In genomic region chr4:149711485-149711884, GRCm38 (mm10) we compare ENCODE assay signal across 16 mouse cellular contexts. TPM values are rescaled to one million over a fixed set of nuclear protein-coding genes. Genes with fewer than 3 reads are reported as not detected.
DNase-seq lines count a peak whose midpoint lies in the region; ATAC-seq lines count a peak whose summit lies in the region.
"Had no signal": no experiment of that assay in that cellular context is flagged by ENCODE, and none has a peak within 500 bp of the region (broad histone marks: within the 10 kb centered on the region; RNA-seq: fewer than 3 reads in every experiment).

No protein-coding gene starts in this region.

- no peak for DNase-seq in hindbrain, embryonic 10.5 days (ENCODE audit: low spot score)
- no peak for DNase-seq in hindbrain, embryonic 14.5 days (ENCODE audit: low spot score)
- no peak for DNase-seq in liver, embryonic 11.5 days (ENCODE audit: low spot score)
- DNase-seq in neural tube, embryonic 10.5 days (ENCODE audit: extremely low spot score, low spot score), result no peak
- DNase-seq: cerebellum, adult 11 months; kidney, adult 11 months had no signal

- H3K36me3 ChIP-seq in hindbrain, embryonic 10.5 days, result peaks cover 22% of the 10 kb centered on the region
- peaks cover 21% of the 10 kb centered on the region for H3K36me3 ChIP-seq in hindbrain, embryonic 14.5 days (replicated peaks; ENCODE audit: control insufficient read depth, insufficient read depth)
- H3K36me3 ChIP-seq in liver, embryonic 12.5 days, result peaks cover 20% of the 10 kb centered on the region
- peaks cover 13% of the 10 kb centered on the region; the same call in 1 of the 2 replicates for H3K36me3 ChIP-seq in liver, embryonic 11.5 days (ENCODE audit: control insufficient read depth, insufficient read depth, low read length)
- peaks cover 10% of the 10 kb centered on the region for H3K36me3 ChIP-seq in intestine, embryonic 15.5 days
- peaks cover 3% of the 10 kb centered on the region; the same call in 1 of the 2 replicates for H3K36me3 ChIP-seq in liver, embryonic 16.5 days (ENCODE audit: control insufficient read depth, insufficient read depth)

- H3K4me1 ChIP-seq in hindbrain, embryonic 10.5 days (replicated peaks), result peaks cover 21% of the 10 kb centered on the region
- H3K4me1 ChIP-seq in hindbrain, embryonic 14.5 days (replicated peaks; ENCODE audit: control insufficient read depth, insufficient read depth, low read length), result no peaks in the 10 kb centered on the region
- 0 out of 2 replicates have a peak, but pooled peaks cover 3% of the 10 kb centered on the region for H3K4me1 ChIP-seq in liver, embryonic 12.5 days
- H3K4me1 ChIP-seq in liver, embryonic 11.5 days (replicated peaks; ENCODE audit: control insufficient read depth, insufficient read depth, low read length), result no peaks in the 10 kb centered on the region
- 0 out of 2 replicates have a peak, but pooled peaks cover 14% of the 10 kb centered on the region for H3K4me1 ChIP-seq in intestine, embryonic 15.5 days (replicated peaks)
- no peaks in the 10 kb centered on the region for H3K4me1 ChIP-seq in liver, embryonic 16.5 days (ENCODE audit: control insufficient read depth, low read depth, low read length)
- H3K4me1 ChIP-seq: limb, embryonic 12.5 days had no signal

- no peak overlapping the region for H3K9ac ChIP-seq in hindbrain, embryonic 14.5 days
- H3K9ac ChIP-seq in liver, embryonic 12.5 days, result no peak overlapping the region
- H3K9ac ChIP-seq in liver, embryonic 11.5 days (ENCODE audit: low read depth, low read length), result no peak overlapping the region
- H3K9ac ChIP-seq in intestine, embryonic 15.5 days, result peak overlapping the region; percentile 23; the same call in 1 of the 2 replicates
- no peak overlapping the region for H3K9ac ChIP-seq in liver, embryonic 16.5 days (ENCODE audit: low read depth, low read length)
- H3K9ac ChIP-seq: heart, embryonic 12.5 days; limb, embryonic 12.5 days; liver, embryonic 14.5 days had no signal

- H3K4me2 ChIP-seq in hindbrain, embryonic 14.5 days (replicated peaks), result no peak overlapping the region
- no peak overlapping the region for H3K4me2 ChIP-seq in liver, embryonic 12.5 days
- no peak overlapping the region for H3K4me2 ChIP-seq in liver, embryonic 11.5 days
- H3K4me2 ChIP-seq in intestine, embryonic 15.5 days (replicated peaks), result no peak overlapping the region
- no peak overlapping the region for H3K4me2 ChIP-seq in liver, embryonic 16.5 days (ENCODE audit: low read depth, low read length)
- H3K4me2 ChIP-seq: limb, embryonic 12.5 days had no signal

- no peaks in the 10 kb centered on the region for H3K27me3 ChIP-seq in hindbrain, embryonic 10.5 days (ENCODE audit: insufficient read depth, poor library complexity, severe bottlenecking)
- no peaks in the 10 kb centered on the region for H3K27me3 ChIP-seq in hindbrain, embryonic 14.5 days (ENCODE audit: control insufficient read depth, insufficient read depth, low read length)
- H3K27me3 ChIP-seq in liver, embryonic 12.5 days (replicated peaks), result no peaks in the 10 kb centered on the region
- H3K27me3 ChIP-seq in liver, embryonic 11.5 days (replicated peaks; ENCODE audit: control insufficient read depth, insufficient read depth, low read length), result no peaks in the 10 kb centered on the region
- no peaks in the 10 kb centered on the region for H3K27me3 ChIP-seq in intestine, embryonic 15.5 days (replicated peaks)
- H3K27me3 ChIP-seq in liver, embryonic 16.5 days (ENCODE audit: control insufficient read depth, insufficient read depth, low read depth, low read length), result no peaks in the 10 kb centered on the region
- H3K27me3 ChIP-seq: heart, embryonic 12.5 days; limb, embryonic 12.5 days; megakaryocyte, embryonic 14.5 days; Patski had no signal

- H3K27ac ChIP-seq in hindbrain, embryonic 10.5 days, result peak overlapping the region; percentile 75
- no peak overlapping the region for H3K27ac ChIP-seq in hindbrain, embryonic 14.5 days
- H3K27ac ChIP-seq in liver, embryonic 12.5 days, result no peak overlapping the region
- H3K27ac ChIP-seq in liver, embryonic 11.5 days (ENCODE audit: low read depth, low read length), result no peak overlapping the region
- H3K27ac ChIP-seq in intestine, embryonic 15.5 days, result no peak overlapping the region
- no peak overlapping the region for H3K27ac ChIP-seq in liver, embryonic 16.5 days (ENCODE audit: low read length)
- H3K27ac ChIP-seq: hindbrain, postnatal 0 days; limb, embryonic 12.5 days; liver, embryonic 14.5 days had no signal

- no peak for ATAC-seq in hindbrain, embryonic 14.5 days (ENCODE audit: low FRiP score)
- 0 out of 2 replicates have a peak, but pooled peaks have one; percentile 14 for ATAC-seq in liver, embryonic 12.5 days
- ATAC-seq in liver, embryonic 11.5 days (replicated peaks; ENCODE audit: low FRiP score), result no peak
- ATAC-seq in intestine, embryonic 15.5 days, result peak; percentile 68
- peak; percentile 17; the same call in 1 of the 2 replicates for ATAC-seq in liver, embryonic 16.5 days (ENCODE audit: low read depth)
- ATAC-seq: forebrain, embryonic 14.5 days; Patski had no signal

- 92% methylated on average over 5 of the region's 5 CpGs for WGBS in hindbrain, embryonic 10.5 days
- WGBS in hindbrain, embryonic 14.5 days, result 91% methylated on average over 5 of the region's 5 CpGs
- 78% methylated on average over 5 of the region's 5 CpGs for WGBS in liver, embryonic 12.5 days (ENCODE audit: insufficient replicate concordance)
- 90% methylated on average over 5 of the region's 5 CpGs for WGBS in liver, embryonic 11.5 days
- WGBS in intestine, embryonic 15.5 days, result 77% methylated on average over 5 of the region's 5 CpGs
- WGBS in liver, embryonic 16.5 days (ENCODE audit: insufficient replicate concordance), result 70% methylated on average over 5 of the region's 5 CpGs

- H3K4me3 ChIP-seq in hindbrain, embryonic 10.5 days, result no peak overlapping the region
- no peak overlapping the region for H3K4me3 ChIP-seq in hindbrain, embryonic 14.5 days (replicated peaks; ENCODE audit: low read length)
- no peak overlapping the region for H3K4me3 ChIP-seq in liver, embryonic 12.5 days
- no peak overlapping the region for H3K4me3 ChIP-seq in liver, embryonic 11.5 days (ENCODE audit: low read depth, low read length)
- no peak overlapping the region for H3K4me3 ChIP-seq in intestine, embryonic 15.5 days (replicated peaks)
- no peak overlapping the region for H3K4me3 ChIP-seq in liver, embryonic 16.5 days (ENCODE audit: low read depth, low read length)
- H3K4me3 ChIP-seq: heart, embryonic 12.5 days; limb, embryonic 12.5 days; megakaryocyte, embryonic 14.5 days had no signal

- H3K9me3 ChIP-seq in hindbrain, embryonic 10.5 days, result no peaks in the 10 kb centered on the region
- no peaks in the 10 kb centered on the region for H3K9me3 ChIP-seq in hindbrain, embryonic 14.5 days (ENCODE audit: control insufficient read depth, low read length)
- no peaks in the 10 kb centered on the region for H3K9me3 ChIP-seq in liver, embryonic 12.5 days (replicated peaks)
- H3K9me3 ChIP-seq in liver, embryonic 11.5 days (ENCODE audit: control insufficient read depth, low read length), result no peaks in the 10 kb centered on the region
- H3K9me3 ChIP-seq in intestine, embryonic 15.5 days, result no peaks in the 10 kb centered on the region
- no peaks in the 10 kb centered on the region for H3K9me3 ChIP-seq in liver, embryonic 16.5 days (replicated peaks; ENCODE audit: control insufficient read depth, low read length)
- H3K9me3 ChIP-seq: heart, embryonic 12.5 days; limb, embryonic 12.5 days; megakaryocyte, embryonic 14.5 days had no signal

RNA-seq across cellular contexts. Expression of gene Pik3cd, which starts 9.1 kb away (rescaled TPM):
- 10.4 and 17.2 TPM in 2 replicates for polyA plus RNA-seq in hindbrain, embryonic 10.5 days (2016; fragmentation: Nextera tagmentation; extraction: Ambion mirVana)
- polyA plus RNA-seq in hindbrain, embryonic 14.5 days (2014; fragmentation: Nextera tagmentation; extraction: Ambion mirVana), result 15.3 and 16.5 TPM in 2 replicates
- polyA plus RNA-seq in liver, embryonic 12.5 days (2016; fragmentation: Nextera tagmentation; extraction: Ambion mirVana), result 7.6 and 8.9 TPM in 2 replicates
- polyA plus RNA-seq in liver, embryonic 11.5 days (2014; fragmentation: Nextera tagmentation; extraction: Ambion mirVana), result 12.6 and 12.9 TPM in 2 replicates
- polyA plus RNA-seq in intestine, embryonic 15.5 days (2015; fragmentation: Nextera tagmentation; extraction: Ambion mirVana), result 4.6 and 4.8 TPM in 2 replicates
- 7.3 and 8.8 TPM in 2 replicates for polyA plus RNA-seq in liver, embryonic 16.5 days (2015; fragmentation: Nextera tagmentation; extraction: Ambion mirVana)

RNA-seq across cellular contexts. Expression of gene Tmem201, which starts 26.4 kb away (rescaled TPM):
- polyA plus RNA-seq in hindbrain, embryonic 10.5 days (2016; fragmentation: Nextera tagmentation; extraction: Ambion mirVana), result 40.8 and 44.4 TPM in 2 replicates
- polyA plus RNA-seq in hindbrain, embryonic 14.5 days (2014; fragmentation: Nextera tagmentation; extraction: Ambion mirVana), result 29.9 and 31.9 TPM in 2 replicates
- polyA plus RNA-seq in liver, embryonic 12.5 days (2016; fragmentation: Nextera tagmentation; extraction: Ambion mirVana), result 12.8 and 13.8 TPM in 2 replicates
- polyA plus RNA-seq in liver, embryonic 11.5 days (2014; fragmentation: Nextera tagmentation; extraction: Ambion mirVana), result 16.8 and 16.9 TPM in 2 replicates
- 23.3 and 24.7 TPM in 2 replicates for polyA plus RNA-seq in intestine, embryonic 15.5 days (2015; fragmentation: Nextera tagmentation; extraction: Ambion mirVana)
- 5.4 and 6.5 TPM in 2 replicates for polyA plus RNA-seq in liver, embryonic 16.5 days (2015; fragmentation: Nextera tagmentation; extraction: Ambion mirVana)

Comparison
In these comparisons a context has a peak if more than half of its experiments do, and no peak if none do; other contexts are left out.
1. ATAC-seq: peak in liver, embryonic 12.5 days (single experiment), intestine, embryonic 15.5 days (single experiment) and liver, embryonic 16.5 days (single experiment); none in hindbrain, embryonic 14.5 days (single experiment) and liver, embryonic 11.5 days (single experiment).